Mouse (Mus musculus): Measurements from ENCODE around the gene Ap1g2. TPM values are rescaled to one million over a fixed set of nuclear protein-coding genes. Genes with fewer than 3 reads are reported as not detected.
A peak's percentile ranks its signal among the peaks of the same experiment; 100 is the strongest.

Ap1g2 gene
- polyA plus RNA-seq, 1 experiment from 2014 or later, result 15.3 TPM

GRCm38 (mm10) chr14:55077481-55078365, 28.7 kb downstream of the Ap1g2 start:
- WGBS, result 28% methylated on average over 15 of the region's 15 CpGs
- DNase-seq (ENCODE audit: low spot score) (no peak), ATAC-seq (ENCODE audit: low read depth) (no peak)
- H3K27ac ChIP-seq (replicated peaks; ENCODE audit: low read depth, low read length), result no peak overlapping the region; the same call in 1 of the 2 replicates
- peaks cover 8% of the 10 kb centered on the region for H3K36me3 ChIP-seq (ENCODE audit: control insufficient read depth, insufficient read depth, low read length)
- no peak overlapping the region for H3K4me3 ChIP-seq (ENCODE audit: low read depth, low read length)
- H3K9me3 ChIP-seq (ENCODE audit: control insufficient read depth, low read length), result no peaks in the 10 kb centered on the region
- H3K4me1 ChIP-seq (ENCODE audit: control insufficient read depth, insufficient read depth, low read length), result peaks cover 11% of the 10 kb centered on the region
- peak overlapping the region; percentile 42; the same call in 1 of the 2 replicates for H3K4me2 ChIP-seq (ENCODE audit: low read depth, low read length)
- 0 out of 2 replicates have a peak overlapping the region, but pooled peaks have one; percentile 38 for H3K9ac ChIP-seq (ENCODE audit: low read depth, low read length)
- no peaks in the 10 kb centered on the region for H3K27me3 ChIP-seq (replicated peaks; ENCODE audit: control insufficient read depth, insufficient read depth, low read length)

DNA sequence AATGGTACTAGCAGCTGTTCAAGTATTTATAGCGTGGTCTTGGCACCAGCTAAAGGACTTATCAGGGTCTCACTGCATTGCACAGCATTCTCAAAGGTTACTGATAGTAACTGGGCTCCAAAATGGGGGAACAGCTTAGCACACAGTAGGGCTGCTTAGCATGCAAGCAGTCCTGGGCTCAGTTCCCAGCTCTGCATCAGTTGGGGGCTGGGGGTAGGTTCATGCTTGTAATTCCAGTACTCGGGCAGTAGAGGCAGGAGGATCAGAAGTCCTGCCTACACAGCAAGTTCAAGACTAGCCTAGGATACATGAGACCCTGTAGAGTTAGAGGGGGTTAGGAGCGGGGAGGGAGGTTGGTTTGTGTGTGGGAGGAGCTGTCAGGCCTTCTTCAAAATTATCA, 29.4 kb downstream of the Ap1g2 start:
- H3K9me3 ChIP-seq (ENCODE audit: control insufficient read depth, low read length), result no peaks in the 10 kb centered on the region
- no peaks in the 10 kb centered on the region for H3K27me3 ChIP-seq (replicated peaks; ENCODE audit: control insufficient read depth, insufficient read depth, low read length)
- 68% methylated on average over 3 of the region's 3 CpGs for WGBS
- H3K36me3 ChIP-seq (ENCODE audit: control insufficient read depth, insufficient read depth, low read length), result peaks cover 8% of the 10 kb centered on the region
- no peak for DNase-seq (ENCODE audit: low spot score)
- H3K4me1 ChIP-seq (ENCODE audit: control insufficient read depth, insufficient read depth, low read length), result peaks cover 11% of the 10 kb centered on the region
- peak overlapping the region; percentile 13; the same call in 1 of the 2 replicates for H3K27ac ChIP-seq (replicated peaks; ENCODE audit: low read depth, low read length)
- no peak overlapping the region for H3K4me3 ChIP-seq (ENCODE audit: low read depth, low read length)
- H3K9ac ChIP-seq (ENCODE audit: low read depth, low read length), result no peak overlapping the region
- no peak overlapping the region for H3K4me2 ChIP-seq (ENCODE audit: low read depth, low read length)
- no peak for ATAC-seq (ENCODE audit: low read depth)

DNA sequence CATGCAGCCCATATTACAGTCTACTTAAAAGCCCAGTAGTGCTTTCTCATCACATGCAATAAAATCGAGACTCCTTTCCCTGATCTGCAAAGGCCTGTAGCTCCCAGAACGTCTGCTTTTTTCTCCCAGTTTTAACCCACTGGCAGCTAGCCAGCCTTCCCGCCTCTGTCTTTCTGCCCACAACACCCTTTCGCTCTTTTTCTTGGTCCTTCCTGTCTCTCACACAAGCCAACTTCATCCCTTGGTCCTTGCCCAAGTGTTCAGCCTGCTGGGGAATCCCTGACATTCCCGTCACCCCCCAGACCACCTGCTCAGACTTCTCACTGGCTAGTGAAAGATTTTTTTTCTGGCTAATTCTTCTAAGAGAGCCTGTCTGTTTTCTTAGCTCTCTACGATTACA, 30.2 kb downstream of the Ap1g2 start:
- DNase-seq (ENCODE audit: low spot score), result peak; percentile 69
- ATAC-seq (ENCODE audit: low read depth), result no peak
- Histone ChIP-seq H3K4me3 (ENCODE audit: low read depth, low read length) (no peak overlapping the region), H3K27ac (replicated peaks; ENCODE audit: low read depth, low read length) (peak overlapping the region; percentile 13; the same call in 1 of the 2 replicates), H3K36me3 (ENCODE audit: control insufficient read depth, insufficient read depth, low read length) (peaks cover 8% of the 10 kb centered on the region), H3K4me2 (ENCODE audit: low read depth, low read length) (no peak overlapping the region), H3K9me3 (ENCODE audit: control insufficient read depth, low read length) (no peaks in the 10 kb centered on the region), H3K4me1 (ENCODE audit: control insufficient read depth, insufficient read depth, low read length) (peaks cover 11% of the 10 kb centered on the region), H3K27me3 (replicated peaks; ENCODE audit: control insufficient read depth, insufficient read depth, low read length) (no peaks in the 10 kb centered on the region), H3K9ac (ENCODE audit: low read depth, low read length) (no peak overlapping the region)
- WGBS, result 37% methylated on average over 6 of the region's 6 CpGs

DNA sequence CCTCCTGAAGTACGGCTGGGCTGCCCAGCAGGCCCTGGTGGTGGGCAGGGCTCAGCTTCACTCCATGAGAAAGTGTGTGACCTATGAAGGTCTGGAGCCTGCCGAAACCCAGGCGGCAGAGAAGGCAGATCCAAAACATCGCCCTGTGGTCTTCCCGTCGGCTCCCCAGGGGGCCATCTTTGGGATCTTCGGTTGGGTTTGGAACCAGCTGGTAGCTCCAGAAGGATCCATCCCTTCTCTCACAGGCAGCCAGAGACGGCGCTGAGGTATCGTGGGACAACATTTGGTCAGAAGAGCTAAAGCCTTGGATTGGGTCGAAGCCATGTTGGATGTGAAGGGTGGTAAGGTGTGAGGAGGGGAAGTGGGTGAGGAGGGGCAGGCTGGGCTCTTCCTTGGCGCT, 32.0 kb downstream of the Ap1g2 start:
- Histone ChIP-seq H3K4me3 (ENCODE audit: low read depth, low read length) (no peak overlapping the region), H3K4me2 (ENCODE audit: low read depth, low read length) (no peak overlapping the region), H3K27ac (replicated peaks; ENCODE audit: low read depth, low read length) (no peak overlapping the region), H3K9me3 (ENCODE audit: control insufficient read depth, low read length) (no peaks in the 10 kb centered on the region), H3K36me3 (ENCODE audit: control insufficient read depth, insufficient read depth, low read length) (peaks cover 8% of the 10 kb centered on the region), H3K4me1 (ENCODE audit: control insufficient read depth, insufficient read depth, low read length) (peaks cover 11% of the 10 kb centered on the region), H3K27me3 (replicated peaks; ENCODE audit: control insufficient read depth, insufficient read depth, low read length) (no peaks in the 10 kb centered on the region), H3K9ac (ENCODE audit: low read depth, low read length) (no peak overlapping the region)
- ATAC-seq (ENCODE audit: low read depth) (no peak), DNase-seq (ENCODE audit: low spot score) (no peak)
- WGBS, result 90% methylated on average over 12 of the region's 12 CpGs

DNA sequence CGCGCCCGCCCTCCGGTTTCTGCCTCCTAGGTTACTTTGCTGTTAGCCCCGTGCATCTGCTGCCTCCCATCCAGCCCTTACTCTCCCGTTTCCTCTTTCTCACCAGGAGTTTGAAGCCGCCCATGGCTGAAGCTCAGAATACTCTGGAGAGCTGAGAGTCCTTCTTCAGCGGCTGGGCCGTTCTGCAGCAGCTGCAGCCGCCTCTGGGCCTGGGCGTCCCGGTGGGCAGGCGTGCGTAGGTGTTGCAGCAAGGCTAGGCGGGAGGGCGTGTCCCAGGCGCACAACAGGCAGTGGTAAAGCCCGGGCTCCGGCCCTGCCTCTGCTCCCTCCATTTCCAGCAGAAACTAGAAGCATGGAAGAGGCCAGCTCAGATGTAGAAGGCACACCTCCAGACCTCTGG, 34.6 kb downstream of the Ap1g2 start:
- Histone ChIP-seq H3K27ac (replicated peaks; ENCODE audit: low read depth, low read length) (no peak overlapping the region), H3K36me3 (ENCODE audit: control insufficient read depth, insufficient read depth, low read length) (peaks cover 24% of the 10 kb centered on the region), H3K9ac (ENCODE audit: low read depth, low read length) (peak overlapping the region; percentile 38; the same call in 1 of the 2 replicates), H3K4me2 (ENCODE audit: low read depth, low read length) (peak overlapping the region; percentile 36; the same call in 1 of the 2 replicates), H3K4me3 (ENCODE audit: low read depth, low read length) (peak overlapping the region; percentile 10; the same call in 1 of the 2 replicates), H3K27me3 (replicated peaks; ENCODE audit: control insufficient read depth, insufficient read depth, low read length) (no peaks in the 10 kb centered on the region), H3K4me1 (ENCODE audit: control insufficient read depth, insufficient read depth, low read length) (no peaks in the 10 kb centered on the region), H3K9me3 (ENCODE audit: control insufficient read depth, low read length) (no peaks in the 10 kb centered on the region)
- ATAC-seq (ENCODE audit: low read depth) (peak; percentile 38; the same call in 1 of the 2 replicates), DNase-seq (ENCODE audit: low spot score) (no peak)
- WGBS, result 25% methylated on average over 19 of the region's 19 CpGs

DNA sequence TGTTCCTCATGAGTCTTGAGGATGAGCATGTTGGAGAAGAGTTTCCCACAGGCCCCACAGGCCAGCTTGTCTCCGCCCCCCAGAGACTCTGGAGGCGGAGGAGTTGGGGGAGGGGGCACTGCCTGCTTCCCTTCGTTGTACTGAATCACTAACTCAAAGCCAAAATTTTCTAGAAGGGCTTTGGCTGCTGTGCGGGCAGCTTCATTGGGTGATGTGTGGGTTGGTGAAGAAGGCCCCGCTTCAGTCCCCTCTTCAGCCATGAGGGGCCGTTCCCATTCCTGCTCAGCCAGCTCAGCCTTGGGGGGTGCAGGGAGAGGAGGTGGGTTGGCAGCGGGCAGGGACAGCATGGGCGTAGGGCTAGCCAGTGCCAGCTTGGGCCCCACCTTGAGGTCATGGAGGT, 40.4 kb downstream of the Ap1g2 start:
- Histone ChIP-seq H3K27me3 (replicated peaks; ENCODE audit: control insufficient read depth, insufficient read depth, low read length) (no peaks in the 10 kb centered on the region), H3K27ac (replicated peaks; ENCODE audit: low read depth, low read length) (no peak overlapping the region), H3K36me3 (ENCODE audit: control insufficient read depth, insufficient read depth, low read length) (peaks cover 39% of the 10 kb centered on the region), H3K9ac (ENCODE audit: low read depth, low read length) (no peak overlapping the region), H3K4me1 (ENCODE audit: control insufficient read depth, insufficient read depth, low read length) (peaks cover 11% of the 10 kb centered on the region), H3K4me2 (ENCODE audit: low read depth, low read length) (no peak overlapping the region), H3K4me3 (ENCODE audit: low read depth, low read length) (no peak overlapping the region), H3K9me3 (ENCODE audit: control insufficient read depth, low read length) (no peaks in the 10 kb centered on the region)
- no peak for DNase-seq (ENCODE audit: low spot score)
- 93% methylated on average over 7 of the region's 8 CpGs for WGBS
- no peak for ATAC-seq (ENCODE audit: low read depth)

DNA sequence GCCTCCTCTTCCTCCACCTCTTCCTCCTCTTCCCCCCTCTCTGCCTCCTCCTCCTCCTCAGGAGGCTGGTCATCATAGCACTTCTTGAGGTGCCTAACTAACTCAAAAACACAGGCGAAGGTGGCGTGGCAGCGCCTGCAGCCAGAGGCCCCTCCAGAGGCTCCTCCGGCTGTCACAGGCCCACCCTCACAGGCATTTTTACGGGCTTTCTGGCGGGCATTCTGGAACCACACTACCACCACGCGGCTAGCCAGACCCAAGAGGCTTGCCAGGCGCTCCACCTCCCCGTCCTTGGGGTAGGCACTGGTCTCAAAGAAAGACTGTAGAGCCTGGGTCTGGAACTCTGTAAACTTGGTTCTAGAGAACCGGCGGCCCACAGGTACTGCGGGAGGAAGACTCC, 41.0 kb downstream of the Ap1g2 start:
- H3K4me1 ChIP-seq (ENCODE audit: control insufficient read depth, insufficient read depth, low read length), result peaks cover 16% of the 10 kb centered on the region
- no peak for DNase-seq (ENCODE audit: low spot score)
- no peaks in the 10 kb centered on the region for H3K27me3 ChIP-seq (replicated peaks; ENCODE audit: control insufficient read depth, insufficient read depth, low read length)
- no peak for ATAC-seq (ENCODE audit: low read depth)
- H3K27ac ChIP-seq (replicated peaks; ENCODE audit: low read depth, low read length), result no peak overlapping the region
- H3K36me3 ChIP-seq (ENCODE audit: control insufficient read depth, insufficient read depth, low read length), result peaks cover 39% of the 10 kb centered on the region
- no peaks in the 10 kb centered on the region for H3K9me3 ChIP-seq (ENCODE audit: control insufficient read depth, low read length)
- no peak overlapping the region for H3K4me2 ChIP-seq (ENCODE audit: low read depth, low read length)
- no peak overlapping the region for H3K4me3 ChIP-seq (ENCODE audit: low read depth, low read length)
- WGBS, result 82% methylated on average over 13 of the region's 13 CpGs
- no peak overlapping the region for H3K9ac ChIP-seq (ENCODE audit: low read depth, low read length)

DNA sequence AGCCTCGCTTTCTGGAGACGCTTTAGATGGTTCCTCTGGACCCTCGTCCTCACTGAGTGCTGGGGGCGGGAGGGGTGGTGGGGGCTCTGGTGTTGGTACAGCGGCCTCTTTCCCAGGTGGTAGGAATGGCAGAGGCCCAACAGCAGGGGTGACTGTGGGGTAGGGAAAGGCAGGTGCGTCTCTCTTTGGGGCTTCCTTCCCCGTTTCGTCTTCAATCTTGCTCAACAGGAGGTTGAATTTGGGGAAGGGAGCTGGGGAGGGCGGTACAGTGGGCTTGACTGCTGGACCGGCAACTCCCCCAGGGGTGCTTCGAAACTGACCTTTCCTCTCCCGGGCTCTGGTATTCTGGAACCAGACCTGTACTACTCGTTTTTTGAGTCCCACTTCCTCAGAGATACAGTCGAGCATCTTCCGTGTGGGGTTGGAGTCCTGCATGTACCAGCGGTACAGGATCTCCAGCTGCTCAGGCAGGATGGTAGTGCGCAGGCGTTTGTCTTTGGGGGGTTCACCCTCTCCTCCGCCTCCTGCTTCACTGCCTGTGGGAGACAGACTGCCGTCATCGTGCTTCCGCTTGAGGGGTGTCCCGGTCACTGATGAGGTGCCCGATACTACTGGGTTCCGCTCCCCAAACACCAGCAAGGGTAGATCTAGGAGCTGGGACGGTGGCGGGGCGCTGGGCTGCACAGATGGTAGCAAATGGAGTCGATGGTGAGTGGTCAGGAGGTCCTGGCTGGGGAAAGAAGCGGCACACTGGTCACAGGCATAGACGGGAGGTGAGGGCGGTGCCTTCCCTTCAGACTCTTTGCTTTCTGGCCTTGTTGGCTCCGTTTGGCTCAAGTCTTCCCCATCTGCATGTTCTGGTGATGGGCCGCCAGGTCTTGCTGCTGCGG, 41.7 kb downstream of the Ap1g2 start:
- H3K4me1 ChIP-seq (ENCODE audit: control insufficient read depth, insufficient read depth, low read length), result peaks cover 16% of the 10 kb centered on the region
- no peak overlapping the region for H3K4me2 ChIP-seq (ENCODE audit: low read depth, low read length)
- H3K9ac ChIP-seq (ENCODE audit: low read depth, low read length), result no peak overlapping the region
- ATAC-seq (ENCODE audit: low read depth) (no peak), DNase-seq (ENCODE audit: low spot score) (no peak)
- H3K27ac ChIP-seq (replicated peaks; ENCODE audit: low read depth, low read length), result no peak overlapping the region
- peaks cover 39% of the 10 kb centered on the region for H3K36me3 ChIP-seq (ENCODE audit: control insufficient read depth, insufficient read depth, low read length)
- no peaks in the 10 kb centered on the region for H3K9me3 ChIP-seq (ENCODE audit: control insufficient read depth, low read length)
- H3K27me3 ChIP-seq (replicated peaks; ENCODE audit: control insufficient read depth, insufficient read depth, low read length), result no peaks in the 10 kb centered on the region
- 79% methylated on average over 33 of the region's 35 CpGs for WGBS
- H3K4me3 ChIP-seq (ENCODE audit: low read depth, low read length), result no peak overlapping the region
